Mouse (Mus musculus) urinary bladder, postnatal 10 days (tissue): ENCODE data around the gene Ubqln2.
A peak's percentile ranks its signal among the peaks of the same experiment; 100 is the strongest.

Experiments
- DNase-seq: peaks from one replicate; pipeline ENCODE4 v3.0.0; 2022; ENCODE audit warnings: low spot score

The Ubqln2 gene

DNA sequence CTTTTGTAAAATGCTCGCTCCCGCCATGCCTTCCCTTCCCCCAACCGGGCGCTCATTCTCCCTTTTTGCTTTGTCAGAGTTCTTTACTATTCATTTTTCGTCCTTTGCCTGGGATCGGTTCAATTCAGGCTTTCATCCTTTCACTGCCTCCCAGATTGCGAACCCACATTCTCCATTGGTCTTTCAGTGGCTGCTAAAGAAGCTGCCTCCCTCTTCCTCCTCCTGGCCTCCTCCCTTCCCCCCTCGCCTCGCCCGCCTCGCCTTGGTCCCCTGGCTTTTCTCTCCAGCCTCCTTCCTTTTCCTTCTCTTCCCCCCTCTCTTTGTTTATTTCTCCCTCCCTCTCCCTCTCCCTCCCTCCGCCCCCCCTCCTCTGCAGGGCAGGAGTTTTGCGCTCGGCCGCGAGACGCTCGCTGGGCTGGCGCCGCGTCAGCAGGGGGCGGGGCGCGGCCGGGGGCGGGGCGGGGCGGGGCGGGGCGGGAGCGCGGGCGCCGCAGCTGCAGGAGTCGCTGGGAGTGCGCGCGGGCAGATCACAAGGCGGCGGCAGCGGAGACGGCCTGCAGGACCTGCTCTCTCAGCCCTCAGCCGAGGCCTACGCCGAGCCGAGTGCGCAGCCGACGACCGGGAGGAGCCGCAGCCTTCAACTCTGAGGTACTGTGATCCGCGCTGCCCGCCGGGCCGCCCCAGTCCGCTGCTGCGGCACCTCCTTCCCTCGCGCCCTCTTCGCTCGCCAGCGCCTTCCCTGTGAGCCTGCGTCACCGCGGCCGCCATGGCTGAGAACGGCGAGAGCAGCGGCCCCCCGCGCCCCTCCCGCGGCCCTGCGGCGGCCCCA is at the start of gene Ubqln2:
Gene Ubqln2, plus strand, starts transcription at position 540 of the 829 bp plus-strand sequence.
- DNase-seq: peak; percentile 17

DNA sequence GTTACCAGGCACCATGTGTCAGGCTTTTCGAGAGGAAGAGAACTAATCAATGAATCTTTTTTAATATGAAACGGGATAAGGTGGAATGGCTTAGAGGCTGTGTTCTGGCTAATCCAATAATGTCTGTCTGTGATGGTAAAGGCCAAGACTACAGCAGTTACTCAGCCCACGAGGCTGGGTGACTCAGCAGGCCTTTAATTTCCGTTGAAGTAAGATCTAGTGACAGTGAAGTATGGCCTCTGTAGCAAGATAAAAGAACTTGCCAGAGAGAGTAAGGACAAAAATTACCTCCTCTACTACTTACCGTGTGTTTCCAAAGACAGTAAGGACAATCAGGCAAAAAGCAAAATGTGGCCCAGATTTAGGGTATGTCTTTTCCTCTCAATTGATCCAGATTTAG is 46.1 kb upstream of the Ubqln2 start:
- DNase-seq: no peak

DNA sequence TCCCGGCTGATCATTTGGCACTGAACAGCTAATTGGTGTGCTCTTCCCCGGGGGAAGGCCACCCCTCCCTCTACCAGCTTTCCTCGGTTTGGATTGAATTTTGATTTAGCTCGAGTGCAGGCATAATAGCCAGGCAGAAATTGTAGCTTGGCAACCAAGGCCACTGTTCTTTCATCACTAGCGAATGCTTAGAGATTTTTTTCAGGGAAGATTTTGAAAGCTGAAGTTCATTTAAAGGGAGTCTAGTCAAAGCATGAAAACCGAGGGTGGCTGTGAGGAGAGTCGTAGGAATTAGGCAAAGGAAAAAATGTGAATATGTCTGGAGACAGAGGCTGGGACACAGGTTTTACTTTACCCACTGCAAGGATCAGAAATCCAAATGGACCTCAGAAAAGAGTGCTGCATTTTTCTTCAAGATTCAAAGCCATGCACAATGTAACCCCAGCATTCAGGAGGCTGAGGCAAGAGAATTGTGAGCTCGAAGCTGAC is 21.2 kb upstream of the Ubqln2 start:
- no peak for DNase-seq

DNA sequence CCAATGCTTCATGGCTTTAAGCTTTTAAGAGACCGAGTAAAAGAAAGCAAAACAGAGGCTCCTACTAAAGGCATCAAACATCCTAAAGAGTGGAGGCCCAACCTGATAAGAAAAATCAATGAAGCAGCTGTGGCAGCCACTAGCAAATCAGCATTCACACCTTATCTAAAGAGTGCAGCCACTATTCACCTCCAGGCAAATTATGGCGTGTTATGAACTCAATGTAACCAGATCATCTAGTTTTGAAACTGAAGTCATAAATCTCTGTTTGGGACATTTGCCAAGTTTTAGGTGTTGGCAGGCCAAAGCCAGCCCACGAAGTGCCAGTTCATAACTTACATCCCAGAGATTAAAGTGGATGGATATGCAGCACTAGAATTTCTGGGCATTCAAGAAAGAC is 5.7 kb upstream of the Ubqln2 start:
- no peak for DNase-seq

DNA sequence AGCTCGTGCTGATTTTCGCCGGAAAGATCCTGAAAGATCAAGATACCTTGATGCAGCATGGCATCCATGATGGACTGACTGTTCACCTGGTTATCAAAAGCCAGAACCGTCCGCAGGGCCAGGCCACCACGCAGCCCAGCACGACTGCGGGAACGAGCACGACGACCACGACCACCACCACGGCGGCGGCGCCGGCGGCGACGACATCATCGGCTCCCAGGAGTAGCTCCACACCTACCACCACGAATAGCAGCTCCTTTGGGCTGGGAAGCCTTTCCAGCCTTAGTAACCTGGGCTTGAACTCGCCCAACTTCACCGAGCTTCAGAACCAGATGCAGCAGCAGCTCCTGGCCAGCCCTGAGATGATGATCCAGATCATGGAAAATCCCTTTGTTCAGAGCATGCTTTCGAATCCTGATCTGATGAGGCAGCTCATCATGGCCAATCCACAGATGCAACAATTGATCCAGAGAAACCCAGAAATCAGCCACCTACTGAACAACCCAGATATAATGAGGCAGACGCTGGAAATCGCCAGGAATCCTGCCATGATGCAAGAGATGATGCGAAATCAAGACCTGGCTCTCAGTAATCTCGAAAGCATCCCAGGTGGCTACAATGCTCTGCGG is 752 bp downstream of the Ubqln2 start:
- no peak for DNase-seq

DNA sequence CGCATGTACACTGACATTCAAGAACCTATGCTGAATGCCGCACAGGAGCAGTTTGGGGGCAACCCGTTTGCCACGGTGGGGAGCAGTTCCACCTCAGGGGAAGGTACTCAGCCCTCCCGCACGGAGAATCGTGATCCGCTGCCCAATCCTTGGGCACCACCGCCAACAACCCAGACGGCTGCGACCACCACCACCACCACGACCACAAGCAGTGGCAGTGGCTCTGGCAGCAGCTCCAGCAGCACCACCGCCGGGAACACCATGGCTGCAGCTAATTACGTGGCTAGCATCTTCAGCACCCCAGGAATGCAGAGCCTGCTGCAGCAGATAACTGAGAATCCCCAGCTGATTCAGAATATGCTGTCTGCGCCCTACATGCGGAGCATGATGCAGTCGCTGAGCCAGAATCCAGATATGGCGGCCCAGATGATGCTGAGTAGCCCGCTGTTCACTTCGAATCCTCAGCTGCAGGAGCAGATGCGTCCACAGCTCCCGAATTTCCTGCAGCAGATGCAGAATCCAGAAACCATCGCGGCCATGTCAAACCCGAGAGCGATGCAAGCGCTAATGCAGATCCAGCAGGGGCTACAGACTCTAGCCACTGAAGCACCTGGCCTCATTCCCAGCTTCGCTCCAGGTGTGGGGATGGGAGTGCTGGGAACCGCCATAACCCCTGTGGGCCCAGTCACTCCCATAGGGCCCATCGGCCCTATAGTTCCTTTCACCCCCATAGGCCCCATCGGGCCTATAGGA is 1.4 kb downstream of the Ubqln2 start:
- DNase-seq: no peak

DNA sequence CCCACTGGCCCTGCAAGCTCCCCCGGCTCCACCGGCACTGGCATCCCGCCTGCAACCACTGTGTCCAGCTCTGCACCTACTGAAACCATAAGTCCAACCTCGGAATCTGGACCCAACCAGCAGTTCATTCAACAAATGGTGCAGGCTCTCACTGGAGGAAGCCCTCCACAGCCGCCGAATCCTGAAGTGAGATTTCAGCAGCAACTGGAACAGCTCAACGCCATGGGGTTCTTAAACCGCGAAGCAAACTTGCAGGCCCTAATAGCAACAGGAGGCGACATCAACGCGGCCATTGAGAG is 2.0 kb downstream of the Ubqln2 start:
- no peak for DNase-seq

DNA sequence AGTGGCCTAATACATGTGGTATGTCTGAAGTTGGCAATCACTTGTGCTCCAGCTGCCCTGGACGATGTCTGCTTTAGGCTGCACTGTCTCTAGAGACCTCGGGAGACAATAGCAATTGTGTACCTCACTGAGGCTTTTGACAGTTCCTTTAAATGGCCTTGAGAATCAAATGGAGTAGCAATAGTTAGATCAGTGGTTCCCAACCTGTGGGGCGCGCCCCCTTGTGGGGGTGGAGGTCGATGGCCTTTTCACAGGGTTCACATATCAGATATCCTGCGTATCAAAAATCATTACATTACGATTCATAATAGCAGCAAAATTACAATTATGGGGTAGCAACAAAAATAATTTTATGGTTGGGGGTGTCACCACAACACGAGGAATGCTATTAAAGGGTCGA is 7.9 kb downstream of the Ubqln2 start:
- DNase-seq: no peak

DNA sequence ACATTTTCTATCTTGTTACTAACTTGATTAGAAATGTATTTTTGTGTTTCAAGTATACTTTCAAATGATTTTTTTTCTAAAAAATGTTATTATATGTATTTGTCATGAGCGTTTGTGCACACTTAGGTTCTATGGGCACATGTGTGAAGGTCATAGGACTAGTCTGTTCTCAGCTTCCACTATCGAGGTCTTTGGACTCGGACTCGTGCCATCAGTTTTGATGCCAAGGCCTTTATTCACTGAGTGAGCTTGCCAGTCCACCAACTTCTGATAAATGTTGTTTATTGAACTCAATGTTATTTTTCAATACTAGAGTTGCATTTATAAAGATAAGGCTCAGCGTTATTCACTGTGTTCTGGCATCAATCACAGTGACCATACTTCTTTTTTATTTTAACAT is 17.5 kb downstream of the Ubqln2 start:
- DNase-seq: no peak

DNA sequence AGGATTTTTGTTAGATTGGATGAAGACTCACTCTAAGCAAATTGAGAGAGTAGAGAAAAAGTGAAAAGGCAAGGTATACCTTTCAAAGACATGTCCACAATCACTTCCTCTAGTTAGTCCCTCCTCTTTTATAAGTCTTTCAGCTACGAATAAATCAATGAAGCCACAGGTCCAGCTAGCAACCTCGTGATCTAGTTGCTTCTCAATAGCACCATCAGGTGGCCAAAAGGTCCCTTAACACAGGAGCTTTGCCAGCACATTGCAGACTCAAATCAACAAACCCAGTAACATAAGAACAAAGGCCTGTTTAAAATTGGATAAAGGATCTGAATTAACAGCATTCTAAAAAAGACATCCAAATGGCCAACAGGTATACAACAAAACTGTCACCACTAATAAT is 30.4 kb downstream of the Ubqln2 start:
- no peak for DNase-seq
